Mouse (Mus musculus) megakaryocyte, embryonic 14.5 days (primary cell): ENCODE data around the gene Pgc. TPM values are rescaled to one million over a fixed set of nuclear protein-coding genes. Genes with fewer than 3 reads are reported as not detected.
A peak's percentile ranks its signal among the peaks of the same experiment; 100 is the strongest.

Source experiments
- H3K27me3 ChIP-seq: replicated peaks from 2 replicates; pipeline ENCODE3; 2012; ENCODE audit warnings: inconsistent platforms
- H3K36me3 ChIP-seq: replicated peaks from 2 replicates; pipeline ENCODE3; 2012; ENCODE audit warnings: low read length, inconsistent platforms, mixed read lengths
- H3K4me1 ChIP-seq: 2 replicates; pipeline ENCODE4 v1.6.1; 2012; ENCODE audit warnings: inconsistent platforms
- H3K4me3 ChIP-seq: replicated peaks from 2 replicates; pipeline ENCODE3; 2012; ENCODE audit warnings: moderate library complexity, mild to moderate bottlenecking, inconsistent platforms
- H3K9me3 ChIP-seq: 2 replicates; pipeline ENCODE4 v1.6.1; 2012; ENCODE audit warnings: inconsistent platforms
- FLI1 ChIP-seq: IDR thresholded peaks from 2 replicates; pipeline ENCODE4 v1.6.1; 2012; ENCODE audit warnings: low read length, inconsistent platforms, mixed read lengths
- GATA1 ChIP-seq: IDR thresholded peaks from 3 replicates; pipeline ENCODE4 v1.6.1; 2012; ENCODE audit warnings: mixed read lengths, low read length, inconsistent platforms, borderline replicate concordance
- polyA plus RNA-seq: library from polyadenylated mRNA; stranded (reverse); fragments of >175 nt; gene quantifications from 2 replicates; pipeline ENCODE4 v1.2.3, GENCODE M21; 2012; ENCODE audit warnings: low replicate concordance; ENCODE audit not compliant: insufficient read depth

Pgc gene
- polyA plus RNA-seq, 1 experiment: not detected

DNA sequence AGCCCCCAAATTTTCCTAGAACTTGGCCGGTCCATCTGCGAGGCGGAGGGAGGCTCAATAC, 32.4 kb upstream of the Pgc start, which contains the start of gene Gm21981:
Gm21981 (minus strand) TSS at position 14 of the 61 bp plus-strand sequence.
- TF ChIP-seq GATA1 (no peak), FLI1 (no peak)
- no peaks in the 10 kb centered on the region for H3K9me3 ChIP-seq
- H3K4me1 ChIP-seq: peaks cover 26% of the 10 kb centered on the region
- no peaks in the 10 kb centered on the region for H3K36me3 ChIP-seq
- peak within 1 kb of the TSS; percentile 93 for H3K4me3 ChIP-seq
- peaks cover 86% of the 10 kb centered on the region for H3K27me3 ChIP-seq

DNA sequence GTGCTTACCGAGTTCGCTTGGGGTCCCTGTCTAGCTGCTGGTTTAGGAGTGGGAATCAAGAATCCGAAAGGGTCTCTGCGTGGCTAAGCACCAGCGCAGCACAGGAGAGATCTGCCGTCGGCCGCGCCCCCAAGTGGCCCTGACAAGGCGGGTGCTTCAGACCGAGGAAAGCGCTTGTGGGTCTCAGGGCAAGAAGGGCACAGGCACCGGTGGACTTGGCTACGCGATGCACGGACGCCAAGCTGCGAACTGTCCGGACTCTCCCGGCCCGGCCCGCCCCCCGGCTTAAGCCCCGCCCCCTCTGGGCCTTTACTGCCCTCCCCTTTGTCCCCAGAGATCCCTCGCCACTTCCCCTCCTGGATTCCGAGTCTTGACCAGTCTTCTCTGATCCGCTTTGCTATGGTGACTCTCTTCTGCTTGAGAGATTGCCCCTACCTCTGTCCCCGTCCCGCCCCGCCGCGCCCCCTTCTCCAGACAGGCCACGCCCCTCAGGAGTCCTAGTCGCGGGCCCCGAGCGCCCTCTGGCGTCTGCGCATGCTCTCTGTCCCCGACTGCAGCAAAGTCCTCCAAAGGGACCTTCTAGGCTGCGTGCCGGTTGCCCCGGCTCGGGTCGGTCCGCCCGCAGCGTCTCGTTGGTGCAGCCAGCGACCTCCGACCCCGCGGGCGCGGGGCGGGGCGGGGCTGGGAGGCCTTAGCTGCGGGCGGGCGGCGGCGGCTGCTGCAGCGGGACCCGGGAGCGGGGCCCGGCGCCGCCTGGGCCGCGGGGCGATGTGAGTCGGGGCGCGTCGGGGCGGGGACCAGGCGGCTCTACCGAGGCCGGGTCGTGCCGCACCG, 31.9 kb upstream of the Pgc start, which contains the start of gene Prickle4:
Prickle4 (minus strand) TSS at position 234 of the 834 bp plus-strand sequence.
- Histone ChIP-seq H3K4me3 (peak within 1 kb of the TSS; percentile 93), H3K27me3 (peaks cover 86% of the 10 kb centered on the region), H3K4me1 (peaks cover 22% of the 10 kb centered on the region), H3K9me3 (no peaks in the 10 kb centered on the region), H3K36me3 (no peaks in the 10 kb centered on the region)
- TF ChIP-seq FLI1: no peak
- no peak for TF ChIP-seq GATA1

DNA sequence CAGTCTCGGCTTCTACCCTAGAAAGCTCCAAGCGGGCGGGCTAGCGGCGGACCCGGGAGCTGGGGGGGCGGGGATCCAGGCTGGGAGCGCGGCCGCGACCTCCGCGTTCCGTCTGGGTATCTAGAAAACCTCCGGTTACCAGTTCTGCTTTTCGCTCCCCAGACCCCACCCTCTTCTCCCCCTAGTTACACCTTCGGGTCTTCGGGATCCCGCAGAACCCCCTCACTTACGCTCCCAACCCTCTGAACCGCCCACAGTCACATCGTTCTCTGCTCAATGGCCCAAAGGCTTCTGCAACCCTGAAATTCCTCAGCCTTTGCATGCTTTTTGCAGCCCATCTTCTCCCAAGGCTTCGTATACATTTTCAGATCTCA, 31.3 kb upstream of the Pgc start:
- Histone ChIP-seq H3K4me3 (peak overlapping the region; percentile 93), H3K36me3 (no peaks in the 10 kb centered on the region), H3K9me3 (no peaks in the 10 kb centered on the region), H3K27me3 (peaks cover 87% of the 10 kb centered on the region), H3K4me1 (peaks cover 19% of the 10 kb centered on the region)
- TF ChIP-seq FLI1: no peak

DNA sequence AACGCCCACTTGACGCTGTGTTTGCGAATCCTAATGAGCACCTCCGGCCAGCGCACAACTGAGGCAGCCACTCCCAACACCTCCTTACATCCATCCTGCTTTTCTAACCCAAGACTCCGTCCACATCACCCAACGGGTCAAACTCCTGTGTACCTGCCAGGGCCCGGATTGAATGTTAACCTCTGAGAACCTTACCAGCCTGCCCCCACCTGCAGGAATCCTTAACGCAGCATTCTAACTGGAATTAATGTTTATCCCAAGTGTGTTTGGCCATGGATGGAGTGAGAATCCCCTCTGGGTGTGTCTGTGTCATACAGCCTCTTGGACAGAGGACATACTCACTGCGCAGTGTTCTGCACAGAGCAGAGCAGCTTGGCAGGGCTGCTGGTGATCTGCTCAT, 28.5 kb upstream of the Pgc start:
- no peaks in the 10 kb centered on the region for H3K9me3 ChIP-seq
- peaks cover 90% of the 10 kb centered on the region for H3K27me3 ChIP-seq
- TF ChIP-seq FLI1: no peak
- no peak for TF ChIP-seq GATA1
- peaks cover 19% of the 10 kb centered on the region for H3K4me1 ChIP-seq
- H3K36me3 ChIP-seq: no peaks in the 10 kb centered on the region
- H3K4me3 ChIP-seq: no peak overlapping the region

DNA sequence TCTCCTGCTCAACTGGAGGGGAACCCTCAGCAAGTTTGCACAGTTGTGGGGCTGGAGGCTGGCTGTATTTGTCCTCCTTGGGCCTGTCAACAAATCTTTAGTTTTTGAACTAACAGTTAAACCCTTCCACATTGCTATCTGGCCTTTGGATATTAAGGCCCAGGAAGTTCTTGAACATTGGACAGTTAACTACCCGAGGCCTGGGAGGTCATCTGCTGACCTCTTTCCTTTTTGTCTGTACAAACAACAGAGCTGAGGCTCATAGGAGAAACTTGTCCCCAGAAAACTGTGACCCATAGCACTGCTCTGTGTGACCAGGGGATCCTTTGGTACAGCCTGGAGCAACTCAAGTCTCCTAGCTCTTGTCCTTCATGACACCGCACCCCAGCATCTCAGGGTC, 27.6 kb upstream of the Pgc start:
- Histone ChIP-seq H3K27me3 (peaks cover 89% of the 10 kb centered on the region), H3K4me3 (no peak overlapping the region), H3K36me3 (no peaks in the 10 kb centered on the region), H3K9me3 (no peaks in the 10 kb centered on the region), H3K4me1 (peaks cover 12% of the 10 kb centered on the region)
- no peak for TF ChIP-seq FLI1
- TF ChIP-seq GATA1: no peak

DNA sequence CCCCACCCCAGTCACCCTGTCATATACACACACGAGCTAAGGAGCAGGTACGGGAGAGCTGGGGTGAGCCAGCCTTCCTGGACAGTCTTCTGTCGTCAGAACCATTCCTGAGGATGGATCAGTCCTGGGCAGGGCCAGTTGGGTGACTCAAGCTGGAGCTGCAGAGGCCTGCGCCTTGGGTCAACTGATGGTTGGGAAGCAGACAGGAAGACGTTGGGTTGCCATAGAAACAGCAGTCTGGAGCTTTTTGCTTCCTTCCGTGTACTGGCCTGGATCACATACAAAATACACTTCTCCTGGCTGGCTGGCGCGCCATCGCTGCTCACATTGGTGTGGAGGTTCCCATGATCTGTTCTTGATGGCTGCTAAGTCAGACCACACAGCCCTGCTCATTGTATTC, 24.8 kb upstream of the Pgc start:
- Histone ChIP-seq H3K4me1 (no peaks in the 10 kb centered on the region; the same call in 1 of the 2 replicates), H3K4me3 (no peak overlapping the region), H3K27me3 (peaks cover 92% of the 10 kb centered on the region), H3K36me3 (no peaks in the 10 kb centered on the region), H3K9me3 (no peaks in the 10 kb centered on the region)
- TF ChIP-seq GATA1 (no peak), FLI1 (no peak)

DNA sequence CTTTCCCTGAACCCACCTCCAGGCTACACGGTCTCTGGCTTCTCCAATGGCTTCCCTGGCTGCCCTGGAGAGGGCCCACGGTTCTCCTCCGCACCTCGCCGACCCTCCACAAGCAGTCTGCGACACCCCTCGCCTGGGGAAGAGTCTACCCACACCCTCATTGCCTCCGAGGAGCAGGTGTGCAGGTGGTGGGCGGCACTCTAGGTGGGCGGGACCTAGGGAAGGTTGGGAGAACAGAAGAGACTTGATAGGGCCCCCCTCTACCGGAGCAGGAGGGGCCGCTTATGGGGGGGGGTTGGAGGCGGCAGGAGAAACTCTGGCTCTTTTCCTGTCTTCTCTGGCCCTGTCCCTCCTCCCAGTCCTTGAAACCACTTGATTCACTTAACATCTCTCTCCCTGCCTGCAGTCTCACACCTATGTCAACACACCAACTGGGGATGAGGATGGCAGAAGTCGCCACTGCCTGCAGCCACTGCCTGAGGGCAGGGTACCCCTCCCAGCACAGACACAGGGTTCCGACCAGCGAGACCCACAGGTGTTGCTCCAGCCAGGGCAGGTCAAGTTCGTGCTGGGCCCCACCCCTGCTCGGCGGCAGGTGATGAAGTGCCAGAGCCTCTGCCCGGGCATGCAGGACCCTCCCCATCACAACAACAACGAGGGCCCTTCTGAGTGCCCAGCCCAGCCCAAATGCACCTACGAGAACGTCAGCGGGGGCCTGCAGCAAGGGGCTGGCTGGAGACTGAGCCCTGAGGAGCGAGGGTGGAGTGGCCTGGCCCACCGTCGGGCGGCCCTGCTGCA, 23.9 kb upstream of the Pgc start:
- Histone ChIP-seq H3K4me1 (no peaks in the 10 kb centered on the region; the same call in 1 of the 2 replicates), H3K4me3 (no peak overlapping the region), H3K36me3 (no peaks in the 10 kb centered on the region), H3K27me3 (peaks cover 91% of the 10 kb centered on the region), H3K9me3 (no peaks in the 10 kb centered on the region)
- no peak for TF ChIP-seq GATA1
- TF ChIP-seq FLI1: no peak

DNA sequence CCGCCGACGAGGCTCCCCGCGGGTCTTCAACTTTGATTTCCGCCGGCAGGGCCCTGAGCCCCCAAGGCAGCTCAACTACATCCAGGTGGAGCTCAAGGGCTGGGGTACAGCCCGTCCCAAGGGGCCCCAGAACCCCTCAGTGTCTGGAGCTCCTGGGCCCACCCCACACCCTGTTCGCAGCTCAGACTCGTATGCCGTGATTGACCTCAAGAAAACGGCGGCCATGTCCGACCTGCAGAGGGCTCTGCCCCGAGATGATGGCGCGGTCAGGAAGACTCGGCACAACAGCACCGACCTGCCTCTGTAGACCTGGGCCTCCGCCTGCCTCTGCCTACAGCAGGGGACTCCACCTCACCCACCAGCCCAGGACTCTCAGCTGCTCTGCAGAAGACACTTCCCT, 23.1 kb upstream of the Pgc start:
- H3K4me3 ChIP-seq: no peak overlapping the region
- H3K4me1 ChIP-seq: peaks cover 4% of the 10 kb centered on the region
- H3K9me3 ChIP-seq: no peaks in the 10 kb centered on the region
- TF ChIP-seq GATA1: no peak
- TF ChIP-seq FLI1: no peak
- H3K27me3 ChIP-seq: peaks cover 91% of the 10 kb centered on the region
- no peaks in the 10 kb centered on the region for H3K36me3 ChIP-seq

DNA sequence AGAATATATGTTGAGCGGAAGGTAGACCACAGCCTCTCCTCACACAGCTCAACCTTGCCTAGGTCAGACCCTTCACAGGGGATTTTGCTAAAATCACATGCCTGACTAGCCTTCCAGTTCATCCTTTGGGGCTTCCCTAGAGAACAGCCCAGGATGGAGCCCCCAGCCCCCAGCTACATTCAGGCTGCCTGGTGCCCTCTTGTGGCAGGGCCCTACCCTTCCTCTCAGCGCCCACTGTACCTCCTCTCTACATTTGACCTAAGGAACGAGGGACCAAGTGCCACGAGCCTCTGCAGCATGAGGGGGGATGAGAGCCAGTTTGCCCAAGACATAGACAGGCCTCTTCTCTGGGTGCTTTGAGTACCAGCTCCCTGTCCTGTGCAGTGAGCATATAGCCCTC, 21.9 kb upstream of the Pgc start:
- no peak overlapping the region for H3K4me3 ChIP-seq
- peaks cover 89% of the 10 kb centered on the region for H3K27me3 ChIP-seq
- no peaks in the 10 kb centered on the region for H3K9me3 ChIP-seq
- peaks cover 7% of the 10 kb centered on the region for H3K4me1 ChIP-seq
- H3K36me3 ChIP-seq: no peaks in the 10 kb centered on the region
- TF ChIP-seq FLI1 (no peak), GATA1 (no peak)

DNA sequence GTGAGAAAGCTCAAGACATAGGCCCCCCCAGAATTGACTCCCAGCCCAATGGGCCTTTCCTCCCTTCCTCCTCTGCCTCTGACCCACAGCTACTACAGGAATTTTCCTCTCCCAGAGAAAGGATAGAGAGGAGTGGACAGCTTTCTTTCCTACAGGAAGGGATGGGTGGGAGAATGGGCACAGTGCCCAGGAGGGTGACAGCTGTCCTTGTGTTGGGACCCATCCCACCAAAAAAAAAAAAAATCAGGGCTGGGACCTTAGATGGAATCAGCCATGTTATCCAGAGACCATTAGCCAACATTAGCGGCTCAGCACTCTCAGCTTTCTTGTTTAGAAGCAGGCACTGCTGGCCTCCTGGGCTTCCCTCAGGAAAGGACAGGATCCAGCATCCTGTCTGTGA, 20.4 kb upstream of the Pgc start:
- Histone ChIP-seq H3K4me1 (peaks cover 9% of the 10 kb centered on the region), H3K4me3 (no peak overlapping the region), H3K36me3 (no peaks in the 10 kb centered on the region), H3K27me3 (peaks cover 85% of the 10 kb centered on the region), H3K9me3 (no peaks in the 10 kb centered on the region)
- TF ChIP-seq GATA1 (no peak), FLI1 (no peak)

DNA sequence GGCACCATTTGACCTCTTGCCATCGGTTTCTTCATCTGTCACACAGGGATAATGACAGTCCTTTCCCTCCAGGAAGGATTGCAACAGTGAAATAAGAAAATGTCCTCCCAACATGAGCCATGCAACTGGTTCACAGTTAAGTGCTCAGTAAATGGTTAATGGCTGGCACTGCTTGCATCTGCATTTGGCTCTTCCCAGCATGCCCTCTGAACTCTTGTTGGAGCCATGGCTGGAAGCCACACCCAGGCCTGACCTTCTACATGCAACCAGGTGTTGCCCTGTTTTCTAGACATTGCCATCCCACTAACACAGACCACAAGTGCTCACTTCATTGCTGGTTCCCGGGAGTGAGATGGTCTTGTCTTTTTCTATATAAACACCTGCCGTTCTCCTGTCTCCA, 18.7 kb upstream of the Pgc start:
- no peaks in the 10 kb centered on the region for H3K9me3 ChIP-seq
- no peak for TF ChIP-seq GATA1
- no peak for TF ChIP-seq FLI1
- peaks cover 81% of the 10 kb centered on the region for H3K27me3 ChIP-seq
- H3K4me1 ChIP-seq: peaks cover 9% of the 10 kb centered on the region
- no peaks in the 10 kb centered on the region for H3K36me3 ChIP-seq
- H3K4me3 ChIP-seq: no peak overlapping the region
